Mouse (Mus musculus) induced T-regulatory cell, adult 2 months (primary cell): ENCODE results near the gene Olfr476.
"Not testable (repeated sequence)": the region's sequence is repeated elsewhere in the genome, so short reads cannot be mapped to it uniquely, and the experiment has no call there.

Source experiments
- DNase-seq: peaks from one replicate; pipeline ENCODE4 v3.0.0-alpha.2; 2012; ENCODE audit warnings: low read depth

Gene Olfr476

GRCm38 (mm10) chr7:107964503-107964902 lies at the start of gene Olfr476:
Gene Olfr476 (plus strand): TSS chr7:107964803.
- DNase-seq, result no peak

- no peak for DNase-seq
These were observed 34.5 kb upstream of the Olfr476 start, which contains the start of gene Olfr473 for GRCm38 (mm10) chr7:107930146-107930545. Gene Olfr473 (plus strand): TSS chr7:107930446.

GRCm38 (mm10) chr7:107952539-107952938 lies 12.1 kb upstream of the Olfr476 start:
- DNase-seq, result not testable (repeated sequence)

GRCm38 (mm10) chr7:107954343-107954742 lies 10.3 kb upstream of the Olfr476 start, which contains the start of gene Olfr474:
Gene Olfr474 (plus strand): TSS chr7:107954643.
- DNase-seq, result no peak

GRCm38 (mm10) chr7:107986393-107986792 lies 21.8 kb downstream of the Olfr476 start, which contains the start of gene Olfr477:
Gene Olfr477 (plus strand): TSS chr7:107986693.
- no peak for DNase-seq

- DNase-seq, result not testable (repeated sequence)
These were observed 49.7 kb downstream of the Olfr476 start for GRCm38 (mm10) chr7:108014256-108014655.
